Mouse (Mus musculus) spleen, adult 2 months (tissue): Measurements from ENCODE around the gene Ppp1r18. TPM values are rescaled to one million over a fixed set of nuclear protein-coding genes. Genes with fewer than 3 reads are reported as not detected.

ENCODE experiments used
- DNase-seq, 2 experiments: peaks; one replicate each; pipeline versions ENCODE4 v3.0.0 to v3.0.0-alpha.2; 2012 to 2021; ENCODE audit warnings: low spot score in 2 of 2, low read depth in 1 of 2
- H3K27ac ChIP-seq: fragments of 200-500 bp; 2 replicates; pipeline ENCODE4 v1.5.1; 2012; ENCODE audit warnings: low read length, inconsistent platforms; ENCODE audit not compliant: insufficient read depth
- H3K27me3 ChIP-seq: fragments of 200-500 bp; 2 replicates; pipeline ENCODE4 v1.6.1; 2012; ENCODE audit warnings: mild to moderate bottlenecking, moderate library complexity, low read length, inconsistent platforms; ENCODE audit not compliant: control insufficient read depth, insufficient read depth
- H3K36me3 ChIP-seq: fragments of 200-500 bp; 2 replicates; pipeline ENCODE4 v1.6.1; 2012; ENCODE audit warnings: mild to moderate bottlenecking, low read length, inconsistent platforms; ENCODE audit not compliant: control insufficient read depth, insufficient read depth
- H3K4me1 ChIP-seq: fragments of 200-500 bp; 2 replicates; pipeline ENCODE4 v1.6.1; 2011; ENCODE audit warnings: inconsistent platforms; ENCODE audit not compliant: control insufficient read depth, insufficient read depth, insufficient read length
- H3K4me3 ChIP-seq: fragments of 200-500 bp; 2 replicates; pipeline ENCODE4 v1.5.1; 2011; ENCODE audit warnings: mild to moderate bottlenecking, inconsistent platforms; ENCODE audit not compliant: insufficient read depth, insufficient read length; ENCODE audit errors: extremely low read depth
- CTCF ChIP-seq: fragments of 200-500 bp; IDR thresholded peaks from 2 replicates; pipeline ENCODE4 v1.5.1; 2011; ENCODE audit warnings: mild to moderate bottlenecking, inconsistent platforms; ENCODE audit not compliant: insufficient read depth, insufficient read length, insufficient replicate concordance; ENCODE audit errors: extremely low read depth
- POLR2A ChIP-seq: fragments of 200-500 bp; IDR thresholded peaks from 2 replicates; pipeline ENCODE4 v1.6.1; 2011; ENCODE audit warnings: low read depth, low read length, inconsistent platforms
- whole genome bisulfite sequencing: fragments of 180-500 bp; shearing (Covaris S2); methylation state at CpG from one replicate; pipeline ENCODE4 v1.1.7; 2018; 5-methylcytosine and 5-hydroxymethylcytosine counted together
- polyA plus RNA-seq: library from polyadenylated mRNA; depleted of rRNA; stranded (reverse); fragments of >200 nt; gene quantifications from 2 replicates; pipeline ENCODE4 v1.2.3, GENCODE M21; 2012

Gene Ppp1r18
- polyA plus RNA-seq, 1 experiment: 144 TPM

- TF ChIP-seq CTCF: no peak
- TF ChIP-seq POLR2A: no peak
- H3K4me3 ChIP-seq: no peak overlapping the region
- peaks cover 19% of the 10 kb centered on the region for H3K36me3 ChIP-seq
- no peak overlapping the region for H3K27ac ChIP-seq
- H3K27me3 ChIP-seq: no peaks in the 10 kb centered on the region
- WGBS: 75% methylated on average over 6 of the region's 6 CpGs
- peaks cover 10% of the 10 kb centered on the region for H3K4me1 ChIP-seq
- DNase-seq: no peak
These were observed 49.6 kb downstream of the Ppp1r18 start for GRCm38 (mm10) chr17:35914975-35915374.

- no peak for TF ChIP-seq CTCF
- TF ChIP-seq POLR2A: no peak
- Histone ChIP-seq H3K27me3 (no peaks in the 10 kb centered on the region), H3K36me3 (peaks cover 19% of the 10 kb centered on the region), H3K4me3 (peak overlapping the region; percentile 62), H3K4me1 (peaks cover 10% of the 10 kb centered on the region), H3K27ac (peak overlapping the region; percentile 56)
- no peak for DNase-seq
- 1% methylated on average over 28 of the region's 28 CpGs for WGBS
These were observed 50.3 kb downstream of the Ppp1r18 start for GRCm38 (mm10) chr17:35915538-35916296.

- Histone ChIP-seq H3K36me3 (peaks cover 16% of the 10 kb centered on the region), H3K4me3 (peak within 1 kb of the TSS; percentile 86), H3K4me1 (peaks cover 8% of the 10 kb centered on the region), H3K27ac (peak within 1 kb of the TSS; percentile 97), H3K27me3 (no peaks in the 10 kb centered on the region)
- DNase-seq: peak; percentile 99
- under 1% methylated on average over 83 of the region's 83 CpGs for WGBS
- no peak for TF ChIP-seq CTCF
- TF ChIP-seq POLR2A: peak; percentile 99
These were observed 51.1 kb downstream of the Ppp1r18 start, which contains the start of the genes Mrps18b and Ppp1r10 for GRCm38 (mm10) chr17:35916297-35917142. Mrps18b (minus strand) TSS chr17:35916389. Ppp1r10 (plus strand) TSS chr17:35916434.

GRCm38 (mm10) chr17:35917143-35917462 is 51.7 kb downstream of the Ppp1r18 start:
- H3K36me3 ChIP-seq: peaks cover 16% of the 10 kb centered on the region
- WGBS: under 1% methylated on average over 8 of the region's 8 CpGs
- peaks cover 8% of the 10 kb centered on the region for H3K4me1 ChIP-seq
- TF ChIP-seq CTCF (no peak), POLR2A (no peak)
- H3K27ac ChIP-seq: peak overlapping the region; percentile 97
- peak in 1 of 2 experiments; percentile 24 for DNase-seq
- peak overlapping the region; percentile 86 for H3K4me3 ChIP-seq
- H3K27me3 ChIP-seq: no peaks in the 10 kb centered on the region

- Histone ChIP-seq H3K27me3 (no peaks in the 10 kb centered on the region), H3K4me1 (peaks cover 8% of the 10 kb centered on the region), H3K27ac (peak overlapping the region; percentile 97), H3K4me3 (peak overlapping the region; percentile 86), H3K36me3 (peaks cover 14% of the 10 kb centered on the region)
- TF ChIP-seq POLR2A (no peak; the same call in none of the 2 replicates), CTCF (no peak)
- under 1% methylated on average over 13 of the region's 13 CpGs for WGBS
- DNase-seq: peak in 1 of 2 experiments; percentile 52
These were observed 52.3 kb downstream of the Ppp1r18 start for GRCm38 (mm10) chr17:35917463-35918251.
